Mouse (Mus musculus): ENCODE results near the gene Hdgf. TPM values are rescaled to one million over a fixed set of nuclear protein-coding genes. Genes with fewer than 3 reads are reported as not detected.

The Hdgf gene
- polyA plus RNA-seq, 1 experiment from 2014 or later: 179 TPM

GRCm38 (mm10) chr3:87930078-87930795 lies 24.1 kb downstream of the Hdgf start, which contains the start of the genes Isg20l2 and Rrnad1:
Gene Isg20l2 (plus strand): TSS chr3:87930314.
Gene Rrnad1 (minus strand): TSS chr3:87930717.
- peaks cover 28% of the 10 kb centered on the region for H3K36me3 ChIP-seq (ENCODE audit: control insufficient read depth, insufficient read depth, low read length)
- under 1% methylated on average over 61 of the region's 78 CpGs for WGBS (ENCODE audit: insufficient replicate concordance)
- ATAC-seq (replicated peaks; ENCODE audit: insufficient number of reproducible peaks, low FRiP score, low TSS enrichment): peak; percentile 96
- peaks cover 13% of the 10 kb centered on the region for H3K4me1 ChIP-seq (ENCODE audit: control insufficient read depth, insufficient read depth, low read length)
- peak within 1 kb of the TSS; percentile 97 for H3K9ac ChIP-seq (ENCODE audit: low read depth, low read length)
- H3K4me2 ChIP-seq: peak within 1 kb of the TSS; percentile 87
- no peaks in the 10 kb centered on the region for H3K9me3 ChIP-seq (replicated peaks; ENCODE audit: control insufficient read depth, low read length)
- no peaks in the 10 kb centered on the region for H3K27me3 ChIP-seq (ENCODE audit: control insufficient read depth, insufficient read depth, low read length)
- H3K27ac ChIP-seq (ENCODE audit: low read depth, low read length): peak within 1 kb of the TSS; percentile 76
- peak within 1 kb of the TSS; percentile 70 for H3K4me3 ChIP-seq (ENCODE audit: low read depth, low read length)

- H3K4me2 ChIP-seq: no peak overlapping the region
- no peaks in the 10 kb centered on the region for H3K9me3 ChIP-seq (replicated peaks; ENCODE audit: control insufficient read depth, low read length)
- no peaks in the 10 kb centered on the region for H3K27me3 ChIP-seq (ENCODE audit: control insufficient read depth, insufficient read depth, low read length)
- no peak overlapping the region for H3K4me3 ChIP-seq (ENCODE audit: low read depth, low read length)
- ATAC-seq (replicated peaks; ENCODE audit: insufficient number of reproducible peaks, low FRiP score, low TSS enrichment): no peak
- H3K27ac ChIP-seq (ENCODE audit: low read depth, low read length): no peak overlapping the region
- H3K4me1 ChIP-seq (ENCODE audit: control insufficient read depth, insufficient read depth, low read length): peaks cover 12% of the 10 kb centered on the region
- H3K9ac ChIP-seq (ENCODE audit: low read depth, low read length): no peak overlapping the region
- WGBS (ENCODE audit: insufficient replicate concordance): 88% methylated on average over 5 of the region's 5 CpGs
- H3K36me3 ChIP-seq (ENCODE audit: control insufficient read depth, insufficient read depth, low read length): peaks cover 18% of the 10 kb centered on the region
These were observed 27.9 kb downstream of the Hdgf start for GRCm38 (mm10) chr3:87934026-87934425.

GRCm38 (mm10) chr3:87934501-87934900 lies 28.4 kb downstream of the Hdgf start:
- H3K4me3 ChIP-seq (ENCODE audit: low read depth, low read length): no peak overlapping the region
- H3K9me3 ChIP-seq (replicated peaks; ENCODE audit: control insufficient read depth, low read length): no peaks in the 10 kb centered on the region
- no peaks in the 10 kb centered on the region for H3K27me3 ChIP-seq (ENCODE audit: control insufficient read depth, insufficient read depth, low read length)
- H3K4me1 ChIP-seq (ENCODE audit: control insufficient read depth, insufficient read depth, low read length): peaks cover 7% of the 10 kb centered on the region
- no peak overlapping the region for H3K4me2 ChIP-seq
- no peak for ATAC-seq (replicated peaks; ENCODE audit: insufficient number of reproducible peaks, low FRiP score, low TSS enrichment)
- H3K9ac ChIP-seq (ENCODE audit: low read depth, low read length): no peak overlapping the region
- WGBS (ENCODE audit: insufficient replicate concordance): 68% methylated on average over 4 of the region's 4 CpGs
- H3K27ac ChIP-seq (ENCODE audit: low read depth, low read length): no peak overlapping the region
- peaks cover 22% of the 10 kb centered on the region for H3K36me3 ChIP-seq (ENCODE audit: control insufficient read depth, insufficient read depth, low read length)

GRCm38 (mm10) chr3:87935201-87935600 lies 29.1 kb downstream of the Hdgf start:
- ATAC-seq (replicated peaks; ENCODE audit: insufficient number of reproducible peaks, low FRiP score, low TSS enrichment): no peak
- Histone ChIP-seq H3K4me2 (no peak overlapping the region), H3K4me3 (ENCODE audit: low read depth, low read length) (no peak overlapping the region), H3K9ac (ENCODE audit: low read depth, low read length) (no peak overlapping the region), H3K27me3 (ENCODE audit: control insufficient read depth, insufficient read depth, low read length) (no peaks in the 10 kb centered on the region), H3K27ac (ENCODE audit: low read depth, low read length) (no peak overlapping the region), H3K4me1 (ENCODE audit: control insufficient read depth, insufficient read depth, low read length) (peaks cover 7% of the 10 kb centered on the region), H3K36me3 (ENCODE audit: control insufficient read depth, insufficient read depth, low read length) (peaks cover 26% of the 10 kb centered on the region), H3K9me3 (replicated peaks; ENCODE audit: control insufficient read depth, low read length) (no peaks in the 10 kb centered on the region)
- 81% methylated on average over 4 of the region's 4 CpGs for WGBS (ENCODE audit: insufficient replicate concordance)

DNA sequence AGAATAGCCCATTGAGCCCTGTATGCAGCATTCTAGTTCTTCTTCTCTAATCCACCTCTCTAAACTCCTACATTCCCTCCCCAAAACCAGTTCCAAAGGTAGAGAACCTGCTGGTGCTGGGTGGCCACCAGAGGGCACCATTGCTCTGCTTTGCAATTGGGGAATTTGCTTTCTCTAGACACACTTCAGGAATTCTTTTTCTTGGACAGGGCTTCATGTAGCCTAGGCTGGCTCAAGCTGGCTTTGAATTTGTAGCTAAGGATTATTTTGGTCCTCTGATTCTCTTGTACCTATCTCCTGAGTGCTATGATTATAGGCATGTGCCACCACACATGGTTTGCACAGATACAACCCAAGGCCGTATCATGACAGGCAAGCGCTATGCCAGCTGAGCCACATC lies 29.7 kb downstream of the Hdgf start:
- Histone ChIP-seq H3K9ac (ENCODE audit: low read depth, low read length) (no peak overlapping the region), H3K27ac (ENCODE audit: low read depth, low read length) (no peak overlapping the region), H3K9me3 (replicated peaks; ENCODE audit: control insufficient read depth, low read length) (no peaks in the 10 kb centered on the region), H3K4me3 (ENCODE audit: low read depth, low read length) (no peak overlapping the region), H3K4me1 (ENCODE audit: control insufficient read depth, insufficient read depth, low read length) (peaks cover 7% of the 10 kb centered on the region), H3K4me2 (no peak overlapping the region), H3K36me3 (ENCODE audit: control insufficient read depth, insufficient read depth, low read length) (peaks cover 30% of the 10 kb centered on the region), H3K27me3 (ENCODE audit: control insufficient read depth, insufficient read depth, low read length) (no peaks in the 10 kb centered on the region)
- 95% methylated on average over 2 of the region's 2 CpGs for WGBS (ENCODE audit: insufficient replicate concordance)
- ATAC-seq (replicated peaks; ENCODE audit: insufficient number of reproducible peaks, low FRiP score, low TSS enrichment): no peak

DNA sequence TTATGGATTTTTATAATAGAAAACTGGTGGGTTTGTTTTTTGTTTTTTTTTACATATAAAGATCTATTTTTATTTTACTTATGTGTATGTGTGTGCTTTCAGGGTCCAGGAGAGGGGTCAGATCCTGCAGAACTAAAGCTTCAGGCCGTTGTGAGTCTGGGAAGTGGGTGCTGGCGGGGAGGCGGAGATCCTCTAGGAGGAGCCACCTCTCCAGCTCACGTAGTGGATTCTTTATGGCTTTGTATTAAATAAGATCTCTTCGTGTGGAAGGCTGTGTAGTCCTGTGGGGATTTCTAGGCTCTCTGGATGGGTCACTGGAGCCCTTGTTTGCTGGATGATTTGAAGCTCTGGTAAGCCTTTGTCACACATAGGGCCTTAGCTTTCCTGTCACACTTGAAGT lies 34.5 kb downstream of the Hdgf start:
- Histone ChIP-seq H3K9ac (ENCODE audit: low read depth, low read length) (no peak overlapping the region), H3K4me3 (ENCODE audit: low read depth, low read length) (no peak overlapping the region), H3K27ac (ENCODE audit: low read depth, low read length) (no peak overlapping the region), H3K27me3 (ENCODE audit: control insufficient read depth, insufficient read depth, low read length) (peaks cover under 1% of the 10 kb centered on the region; the same call in 1 of the 2 replicates), H3K36me3 (ENCODE audit: control insufficient read depth, insufficient read depth, low read length) (peaks cover 28% of the 10 kb centered on the region), H3K4me2 (no peak overlapping the region), H3K9me3 (replicated peaks; ENCODE audit: control insufficient read depth, low read length) (no peaks in the 10 kb centered on the region), H3K4me1 (ENCODE audit: control insufficient read depth, insufficient read depth, low read length) (peaks cover 9% of the 10 kb centered on the region)
- WGBS (ENCODE audit: insufficient replicate concordance): 77% methylated on average over 5 of the region's 5 CpGs
- no peak for ATAC-seq (replicated peaks; ENCODE audit: insufficient number of reproducible peaks, low FRiP score, low TSS enrichment)

- WGBS (ENCODE audit: insufficient replicate concordance): 96% methylated on average over 2 of the region's 2 CpGs
These were observed 36.4 kb downstream of the Hdgf start for GRCm38 (mm10) chr3:87942471-87942870.

GRCm38 (mm10) chr3:87943586-87943985 lies 37.5 kb downstream of the Hdgf start:
- no peak for ATAC-seq (replicated peaks; ENCODE audit: insufficient number of reproducible peaks, low FRiP score, low TSS enrichment)
- Histone ChIP-seq H3K36me3 (ENCODE audit: control insufficient read depth, insufficient read depth, low read length) (peaks cover 26% of the 10 kb centered on the region), H3K27ac (ENCODE audit: low read depth, low read length) (no peak overlapping the region), H3K9me3 (replicated peaks; ENCODE audit: control insufficient read depth, low read length) (no peaks in the 10 kb centered on the region), H3K9ac (ENCODE audit: low read depth, low read length) (no peak overlapping the region), H3K4me2 (no peak overlapping the region), H3K4me1 (ENCODE audit: control insufficient read depth, insufficient read depth, low read length) (peaks cover 25% of the 10 kb centered on the region), H3K27me3 (ENCODE audit: control insufficient read depth, insufficient read depth, low read length) (peaks cover 25% of the 10 kb centered on the region), H3K4me3 (ENCODE audit: low read depth, low read length) (no peak overlapping the region)
- WGBS (ENCODE audit: insufficient replicate concordance): 77% methylated on average over 7 of the region's 7 CpGs

More at GRCm38 (mm10) chr3:87942471-87942870, 36.4 kb downstream of the Hdgf start:
- peaks cover 14% of the 10 kb centered on the region; the same call in 1 of the 2 replicates for H3K27me3 ChIP-seq (ENCODE audit: control insufficient read depth, insufficient read depth, low read length)
- H3K4me3 ChIP-seq (ENCODE audit: low read depth, low read length): no peak overlapping the region
- no peak for ATAC-seq (replicated peaks; ENCODE audit: insufficient number of reproducible peaks, low FRiP score, low TSS enrichment)
- H3K9ac ChIP-seq (ENCODE audit: low read depth, low read length): no peak overlapping the region
- H3K36me3 ChIP-seq (ENCODE audit: control insufficient read depth, insufficient read depth, low read length): peaks cover 28% of the 10 kb centered on the region
- no peak overlapping the region for H3K4me2 ChIP-seq
- peaks cover 16% of the 10 kb centered on the region for H3K4me1 ChIP-seq (ENCODE audit: control insufficient read depth, insufficient read depth, low read length)
- no peaks in the 10 kb centered on the region for H3K9me3 ChIP-seq (replicated peaks; ENCODE audit: control insufficient read depth, low read length)
- H3K27ac ChIP-seq (ENCODE audit: low read depth, low read length): no peak overlapping the region

Measured in heart, embryonic 11.5 days (tissue).